Mouse (Mus musculus): ENCODE measurements around the gene Idi1. TPM values are rescaled to one million over a fixed set of nuclear protein-coding genes. Genes with fewer than 3 reads are reported as not detected.
A peak's percentile ranks its signal among the peaks of the same experiment; 100 is the strongest.
"Not testable (repeated sequence)": the region's sequence is repeated elsewhere in the genome, so short reads cannot be mapped to it uniquely, and the experiment has no call there.

The Idi1 gene
- 89.7 and 97.0 TPM in 2 replicates for polyA plus RNA-seq (2015; fragmentation: Nextera tagmentation; extraction: Ambion mirVana)

GRCm38 (mm10) chr13:8885445-8886184 lies at the start of gene Idi1:
TSS of gene Idi1 (plus strand) at chr13:8885501.
- WGBS (ENCODE audit: insufficient replicate concordance) = under 1% methylated on average over 46 of the region's 46 CpGs
- Histone ChIP-seq H3K9ac (ENCODE audit: low read depth, low read length) (peak within 1 kb of the TSS; percentile 74), H3K4me3 (ENCODE audit: low read depth, low read length) (peak within 1 kb of the TSS; percentile 70), H3K36me3 (ENCODE audit: control insufficient read depth, insufficient read depth) (peaks cover 8% of the 10 kb centered on the region; the same call in 1 of the 2 replicates), H3K9me3 (replicated peaks; ENCODE audit: control insufficient read depth, low read length) (no peaks in the 10 kb centered on the region), H3K4me1 (ENCODE audit: control insufficient read depth, low read depth, low read length) (peaks cover 7% of the 10 kb centered on the region), H3K27me3 (ENCODE audit: control insufficient read depth, insufficient read depth, low read depth, low read length) (no peaks in the 10 kb centered on the region), H3K4me2 (ENCODE audit: low read depth, low read length) (peak within 1 kb of the TSS; percentile 90), H3K27ac (ENCODE audit: low read length) (peak within 1 kb of the TSS; percentile 72)
- peak; percentile 98 for ATAC-seq (ENCODE audit: low read depth)

DNA sequence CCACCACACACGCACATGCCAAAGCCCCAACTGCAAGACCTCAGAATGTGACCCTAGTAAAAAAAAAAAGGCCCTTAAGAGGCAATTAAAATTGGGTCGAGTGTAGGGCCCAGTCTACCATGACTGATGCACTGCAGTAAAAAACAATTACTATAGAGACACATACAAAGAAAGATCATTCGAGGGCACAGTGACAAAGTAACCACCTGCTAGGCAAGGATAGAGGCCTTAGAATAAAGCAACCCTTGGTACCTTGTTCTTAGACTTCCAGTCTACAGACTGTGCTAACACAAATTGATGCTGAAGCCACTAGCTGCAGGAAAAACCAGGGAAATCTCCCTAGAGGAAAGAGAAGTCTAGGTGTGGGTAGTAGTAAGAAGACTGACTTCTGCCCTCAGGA lies 46.9 kb upstream of the Idi1 start:
- no peak overlapping the region for H3K27ac ChIP-seq (ENCODE audit: low read length)
- no peaks in the 10 kb centered on the region for H3K4me1 ChIP-seq (ENCODE audit: control insufficient read depth, low read depth, low read length)
- ATAC-seq (ENCODE audit: low read depth) = no peak
- H3K4me2 ChIP-seq (ENCODE audit: low read depth, low read length) = no peak overlapping the region
- H3K4me3 ChIP-seq (ENCODE audit: low read depth, low read length) = no peak overlapping the region
- no peak overlapping the region for H3K9ac ChIP-seq (ENCODE audit: low read depth, low read length)
- H3K36me3 ChIP-seq (ENCODE audit: control insufficient read depth, insufficient read depth) = peaks cover 16% of the 10 kb centered on the region
- H3K9me3 ChIP-seq (replicated peaks; ENCODE audit: control insufficient read depth, low read length) = no peaks in the 10 kb centered on the region
- WGBS (ENCODE audit: insufficient replicate concordance) = 71% methylated on average over 3 of the region's 3 CpGs
- no peaks in the 10 kb centered on the region for H3K27me3 ChIP-seq (ENCODE audit: control insufficient read depth, insufficient read depth, low read depth, low read length)

GRCm38 (mm10) chr13:8839111-8839510 lies 46.2 kb upstream of the Idi1 start:
- no peak for ATAC-seq (ENCODE audit: low read depth)
- peaks cover 22% of the 10 kb centered on the region for H3K36me3 ChIP-seq (ENCODE audit: control insufficient read depth, insufficient read depth)
- WGBS (ENCODE audit: insufficient replicate concordance) = 77% methylated on average over 10 of the region's 10 CpGs

DNA sequence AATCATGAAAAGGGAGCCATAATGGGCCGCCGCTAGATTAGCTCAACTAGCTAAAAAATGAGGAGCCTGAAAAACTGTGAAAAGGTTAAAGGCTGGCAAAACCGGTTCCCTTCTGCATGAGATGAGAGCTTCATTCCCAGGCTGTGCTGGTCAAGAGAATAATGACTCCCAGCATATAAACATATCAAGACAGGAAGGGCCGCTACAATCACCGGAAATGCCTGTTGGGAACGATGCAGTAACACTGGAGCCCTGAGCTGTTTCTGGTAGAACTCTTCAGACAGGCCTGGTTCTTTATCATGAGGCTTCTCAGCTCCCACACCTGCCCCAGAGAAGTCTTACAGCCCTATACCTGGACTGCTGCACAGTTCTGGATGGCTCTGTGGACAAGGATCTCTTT lies 45.4 kb upstream of the Idi1 start:
- H3K27ac ChIP-seq (ENCODE audit: low read length) = no peak overlapping the region
- peaks cover 19% of the 10 kb centered on the region for H3K36me3 ChIP-seq (ENCODE audit: control insufficient read depth, insufficient read depth)
- no peaks in the 10 kb centered on the region for H3K27me3 ChIP-seq (ENCODE audit: control insufficient read depth, insufficient read depth, low read depth, low read length)
- H3K4me2 ChIP-seq (ENCODE audit: low read depth, low read length) = no peak overlapping the region
- no peak overlapping the region for H3K4me3 ChIP-seq (ENCODE audit: low read depth, low read length)
- H3K4me1 ChIP-seq (ENCODE audit: control insufficient read depth, low read depth, low read length) = no peaks in the 10 kb centered on the region
- no peak overlapping the region for H3K9ac ChIP-seq (ENCODE audit: low read depth, low read length)
- no peak for ATAC-seq (ENCODE audit: low read depth)
- WGBS (ENCODE audit: insufficient replicate concordance) = 61% methylated on average over 6 of the region's 6 CpGs
- H3K9me3 ChIP-seq (replicated peaks; ENCODE audit: control insufficient read depth, low read length) = no peaks in the 10 kb centered on the region

More at GRCm38 (mm10) chr13:8839111-8839510, 46.2 kb upstream of the Idi1 start:
- Histone ChIP-seq H3K4me3 (ENCODE audit: low read depth, low read length) (no peak overlapping the region), H3K9me3 (replicated peaks; ENCODE audit: control insufficient read depth, low read length) (no peaks in the 10 kb centered on the region), H3K4me1 (ENCODE audit: control insufficient read depth, low read depth, low read length) (no peaks in the 10 kb centered on the region), H3K27ac (ENCODE audit: low read length) (no peak overlapping the region), H3K4me2 (ENCODE audit: low read depth, low read length) (no peak overlapping the region), H3K9ac (ENCODE audit: low read depth, low read length) (no peak overlapping the region), H3K27me3 (ENCODE audit: control insufficient read depth, insufficient read depth, low read depth, low read length) (no peaks in the 10 kb centered on the region)

- H3K9me3 ChIP-seq (replicated peaks; ENCODE audit: control insufficient read depth, low read length) = no peaks in the 10 kb centered on the region
- no peak overlapping the region for H3K4me3 ChIP-seq (ENCODE audit: low read depth, low read length)
- H3K36me3 ChIP-seq (ENCODE audit: control insufficient read depth, insufficient read depth) = peaks cover 19% of the 10 kb centered on the region
- no peak overlapping the region for H3K27ac ChIP-seq (ENCODE audit: low read length)
- H3K4me1 ChIP-seq (ENCODE audit: control insufficient read depth, low read depth, low read length) = no peaks in the 10 kb centered on the region
- WGBS (ENCODE audit: insufficient replicate concordance) = 53% methylated on average over 2 of the region's 2 CpGs
- ATAC-seq (ENCODE audit: low read depth) = no peak
- H3K27me3 ChIP-seq (ENCODE audit: control insufficient read depth, insufficient read depth, low read depth, low read length) = no peaks in the 10 kb centered on the region
- H3K4me2 ChIP-seq (ENCODE audit: low read depth, low read length) = no peak overlapping the region
- H3K9ac ChIP-seq (ENCODE audit: low read depth, low read length) = no peak overlapping the region
These were observed 44.4 kb upstream of the Idi1 start for GRCm38 (mm10) chr13:8840941-8841340.

DNA sequence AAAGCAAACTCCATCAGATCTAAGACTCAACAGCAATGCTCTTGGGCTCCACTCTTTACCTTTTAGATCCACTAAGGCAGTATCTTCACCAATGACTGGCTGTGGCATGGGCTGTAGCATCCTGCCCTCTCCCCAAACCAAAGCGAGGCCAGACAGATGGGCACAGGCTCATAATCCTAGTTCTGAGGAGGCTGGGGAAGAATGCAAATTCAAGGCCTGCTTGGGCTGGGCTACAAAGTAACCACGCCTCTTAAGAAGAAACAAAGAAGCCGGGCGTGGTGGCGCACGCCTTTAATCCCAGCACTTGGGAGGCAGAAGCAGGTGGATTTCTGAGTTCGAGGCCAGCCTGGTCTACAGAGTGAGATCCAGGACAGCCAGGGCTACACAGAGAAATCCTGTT lies 43.5 kb upstream of the Idi1 start:
- not testable (repeated sequence) for H3K27ac ChIP-seq (ENCODE audit: low read length); H3K4me3 ChIP-seq (ENCODE audit: low read depth, low read length); H3K4me2 ChIP-seq (ENCODE audit: low read depth, low read length); H3K27me3 ChIP-seq (ENCODE audit: control insufficient read depth, insufficient read depth, low read depth, low read length); ATAC-seq (ENCODE audit: low read depth); H3K9me3 ChIP-seq (replicated peaks; ENCODE audit: control insufficient read depth, low read length); H3K9ac ChIP-seq (ENCODE audit: low read depth, low read length); H3K4me1 ChIP-seq (ENCODE audit: control insufficient read depth, low read depth, low read length)
- 84% methylated on average over 7 of the region's 7 CpGs for WGBS (ENCODE audit: insufficient replicate concordance)
- H3K36me3 ChIP-seq (ENCODE audit: control insufficient read depth, insufficient read depth) = peaks cover 22% of the 10 kb centered on the region

DNA sequence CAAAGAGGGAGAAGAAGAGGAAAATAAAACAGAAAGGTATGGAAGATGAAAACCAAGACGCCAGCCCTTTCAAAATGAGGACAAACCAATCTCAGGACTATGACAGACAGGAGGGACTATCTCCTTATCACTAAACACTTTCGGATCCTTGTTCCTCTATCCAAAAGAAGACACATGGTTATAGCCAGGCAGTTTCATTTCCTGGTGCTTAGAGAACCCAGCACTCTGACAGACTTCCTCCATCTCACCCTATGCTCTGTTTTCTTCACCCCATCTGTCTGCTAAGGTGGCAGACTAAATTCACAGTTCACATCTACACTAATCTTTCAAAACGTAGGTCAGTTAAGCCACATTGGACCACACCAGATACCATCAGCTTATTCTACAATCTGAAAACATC lies 43.0 kb upstream of the Idi1 start:
- no peaks in the 10 kb centered on the region for H3K27me3 ChIP-seq (ENCODE audit: control insufficient read depth, insufficient read depth, low read depth, low read length)
- no peaks in the 10 kb centered on the region for H3K9me3 ChIP-seq (replicated peaks; ENCODE audit: control insufficient read depth, low read length)
- peaks cover 22% of the 10 kb centered on the region for H3K36me3 ChIP-seq (ENCODE audit: control insufficient read depth, insufficient read depth)
- no peak overlapping the region for H3K9ac ChIP-seq (ENCODE audit: low read depth, low read length)
- H3K4me1 ChIP-seq (ENCODE audit: control insufficient read depth, low read depth, low read length) = no peaks in the 10 kb centered on the region
- H3K27ac ChIP-seq (ENCODE audit: low read length) = no peak overlapping the region
- 55% methylated on average over 3 of the region's 3 CpGs for WGBS (ENCODE audit: insufficient replicate concordance)
- H3K4me3 ChIP-seq (ENCODE audit: low read depth, low read length) = no peak overlapping the region
- ATAC-seq (ENCODE audit: low read depth) = no peak
- no peak overlapping the region for H3K4me2 ChIP-seq (ENCODE audit: low read depth, low read length)

GRCm38 (mm10) chr13:8847702-8848101 lies 37.6 kb upstream of the Idi1 start:
- H3K36me3 ChIP-seq (ENCODE audit: control insufficient read depth, insufficient read depth) = peaks cover 15% of the 10 kb centered on the region
- H3K27me3 ChIP-seq (ENCODE audit: control insufficient read depth, insufficient read depth, low read depth, low read length) = no peaks in the 10 kb centered on the region
- no peak overlapping the region for H3K4me3 ChIP-seq (ENCODE audit: low read depth, low read length)
- 25% methylated on average over 2 of the region's 2 CpGs for WGBS (ENCODE audit: insufficient replicate concordance)
- no peak overlapping the region for H3K9ac ChIP-seq (ENCODE audit: low read depth, low read length)
- no peak overlapping the region for H3K27ac ChIP-seq (ENCODE audit: low read length)
- H3K9me3 ChIP-seq (replicated peaks; ENCODE audit: control insufficient read depth, low read length) = no peaks in the 10 kb centered on the region
- H3K4me1 ChIP-seq (ENCODE audit: control insufficient read depth, low read depth, low read length) = peaks cover 8% of the 10 kb centered on the region; the same call in 1 of the 2 replicates
- no peak overlapping the region for H3K4me2 ChIP-seq (ENCODE audit: low read depth, low read length)
- no peak for ATAC-seq (ENCODE audit: low read depth)

DNA sequence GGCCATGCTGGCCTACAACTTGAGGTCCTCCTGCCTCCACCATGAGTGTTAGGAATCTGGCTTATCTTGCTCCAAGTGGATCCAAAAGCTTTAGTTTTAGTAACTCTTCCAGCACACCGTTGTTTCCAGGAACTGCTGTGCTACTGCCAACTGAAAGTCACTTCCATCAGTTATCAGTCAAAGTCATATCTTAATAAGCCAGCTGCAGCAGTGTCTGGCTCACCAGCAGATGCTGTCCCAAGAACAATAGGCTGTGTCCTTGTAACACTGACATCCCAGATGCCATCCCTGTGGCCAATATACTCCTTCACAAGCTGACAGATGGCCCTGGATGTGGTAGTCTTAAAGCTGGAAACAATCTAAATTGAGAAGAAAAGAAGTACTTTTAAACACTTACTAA lies 36.0 kb upstream of the Idi1 start:
- H3K4me3 ChIP-seq (ENCODE audit: low read depth, low read length) = no peak overlapping the region
- H3K27me3 ChIP-seq (ENCODE audit: control insufficient read depth, insufficient read depth, low read depth, low read length) = no peaks in the 10 kb centered on the region
- H3K4me1 ChIP-seq (ENCODE audit: control insufficient read depth, low read depth, low read length) = peaks cover 8% of the 10 kb centered on the region; the same call in 1 of the 2 replicates
- H3K9ac ChIP-seq (ENCODE audit: low read depth, low read length) = no peak overlapping the region
- H3K4me2 ChIP-seq (ENCODE audit: low read depth, low read length) = no peak overlapping the region
- 31% methylated on average over 1 of the region's 1 CpGs for WGBS (ENCODE audit: insufficient replicate concordance)
- ATAC-seq (ENCODE audit: low read depth) = peak; percentile 83
- no peaks in the 10 kb centered on the region for H3K9me3 ChIP-seq (replicated peaks; ENCODE audit: control insufficient read depth, low read length)
- H3K27ac ChIP-seq (ENCODE audit: low read length) = no peak overlapping the region
- peaks cover 13% of the 10 kb centered on the region; the same call in 1 of the 2 replicates for H3K36me3 ChIP-seq (ENCODE audit: control insufficient read depth, insufficient read depth)
